Mouse (Mus musculus) lung, embryonic 14.5 days (tissue): ENCODE data around the gene Xrcc6. TPM values are rescaled to one million over a fixed set of nuclear protein-coding genes. Genes with fewer than 3 reads are reported as not detected.

Experiments used
- ATAC-seq: fragments of 200-750 bp; cut with Nextera tagmentation; 2 replicates; pipeline ENCODE4 v1.8.0; 2017; ENCODE audit warnings: mild to moderate bottlenecking, moderate TSS enrichment, moderate library complexity; ENCODE audit not compliant: insufficient read depth
- DNase-seq: peaks from one replicate; pipeline ENCODE4 v3.0.0-alpha.2; 2015
- H3K27ac ChIP-seq: fragments of 300-500 bp; sonication (generic); 2 replicates; pipeline ENCODE4 v1.5.1; 2014; ENCODE audit warnings: low read depth, mild to moderate bottlenecking, moderate library complexity
- H3K27me3 ChIP-seq: fragments of 300-500 bp; sonication (generic); 2 replicates; pipeline ENCODE4 v1.6.1; 2014; ENCODE audit warnings: low read length, control low read depth; ENCODE audit not compliant: insufficient read depth
- H3K36me3 ChIP-seq: fragments of 300-500 bp; sonication (generic); 2 replicates; pipeline ENCODE4 v1.6.1; 2014; ENCODE audit warnings: control low read depth; ENCODE audit not compliant: insufficient read depth
- H3K4me1 ChIP-seq: fragments of 300-500 bp; sonication (generic); 2 replicates; pipeline ENCODE4 v1.6.1; 2014; ENCODE audit warnings: antibody characterized with exemption, control low read depth; ENCODE audit not compliant: insufficient read depth
- H3K4me2 ChIP-seq: fragments of 300-500 bp; sonication (generic); 2 replicates; pipeline ENCODE4 v1.6.1; 2014; ENCODE audit warnings: mild to moderate bottlenecking
- H3K4me3 ChIP-seq: fragments of 300-500 bp; sonication (generic); 2 replicates; pipeline ENCODE4 v1.5.1; 2014; ENCODE audit warnings: low read depth, low read length
- H3K9ac ChIP-seq: fragments of 300-500 bp; sonication (generic); 2 replicates; pipeline ENCODE4 v1.6.1; 2014
- H3K9me3 ChIP-seq: fragments of 300-500 bp; sonication (generic); 2 replicates; pipeline ENCODE4 v1.6.1; 2016; ENCODE audit warnings: low read depth, low read length, control low read depth
- CTCF ChIP-seq: IDR thresholded peaks from 2 replicates; pipeline ENCODE4 v1.5.1; 2016; ENCODE audit warnings: antibody characterized with exemption, low read depth
- WGBS: fragments of 180-500 bp; shearing (Covaris S2); extraction: QIAGEN DNeasy Blood & Tissue Kit; methylation state at CpG from one replicate; pipeline ENCODE4 v1.1.7; 2014; 5-methylcytosine and 5-hydroxymethylcytosine counted together
- polyA plus RNA-seq: library from polyadenylated mRNA; unstranded; fragments of >200 nt; fragmentation: Nextera tagmentation; extraction: Ambion mirVana; gene quantifications from 2 replicates; pipeline ENCODE4 v1.2.1, GENCODE M21; 2014

Xrcc6 gene
- polyA plus RNA-seq, 1 experiment from 2014 or later: 93.1 TPM

GRCm38 (mm10) chr15:82011947-82012346, 24.3 kb downstream of the Xrcc6 start:
- Histone ChIP-seq H3K27ac (no peak overlapping the region), H3K4me3 (no peak overlapping the region), H3K9ac (no peak overlapping the region), H3K4me2 (no peak overlapping the region), H3K27me3 (no peaks in the 10 kb centered on the region), H3K9me3 (no peaks in the 10 kb centered on the region), H3K36me3 (no peaks in the 10 kb centered on the region; the same call in 1 of the 2 replicates), H3K4me1 (peaks cover 9% of the 10 kb centered on the region; the same call in 1 of the 2 replicates)
- no peak for DNase-seq
- no peak for ATAC-seq
- TF ChIP-seq CTCF: no peak
- whole genome bisulfite sequencing: 82% methylated on average over 6 of the region's 6 CpGs

GRCm38 (mm10) chr15:82014745-82015391, 27.2 kb downstream of the Xrcc6 start:
- peak overlapping the region; percentile 81 for H3K9ac ChIP-seq
- peak overlapping the region; percentile 91 for H3K4me2 ChIP-seq
- H3K27me3 ChIP-seq: no peaks in the 10 kb centered on the region
- H3K4me3 ChIP-seq: peak overlapping the region; percentile 84
- H3K9me3 ChIP-seq: no peaks in the 10 kb centered on the region
- no peak for TF ChIP-seq CTCF
- ATAC-seq (no peak), DNase-seq (no peak)
- H3K27ac ChIP-seq: no peak overlapping the region
- peaks cover 13% of the 10 kb centered on the region; the same call in 1 of the 2 replicates for H3K4me1 ChIP-seq
- 15% methylated on average over 9 of the region's 9 CpGs for WGBS
- H3K36me3 ChIP-seq: peaks cover 12% of the 10 kb centered on the region

GRCm38 (mm10) chr15:82015392-82016100, 27.9 kb downstream of the Xrcc6 start:
- H3K4me3 ChIP-seq: peak overlapping the region; percentile 84
- DNase-seq: peak; percentile 50
- peak overlapping the region; percentile 91 for H3K4me2 ChIP-seq
- H3K36me3 ChIP-seq: peaks cover 15% of the 10 kb centered on the region
- peak; percentile 72 for ATAC-seq
- peak overlapping the region; percentile 81 for H3K9ac ChIP-seq
- H3K4me1 ChIP-seq: peaks cover 13% of the 10 kb centered on the region; the same call in 1 of the 2 replicates
- under 1% methylated on average over 38 of the region's 39 CpGs for WGBS
- H3K27ac ChIP-seq: peak overlapping the region; percentile 67
- no peaks in the 10 kb centered on the region for H3K9me3 ChIP-seq
- TF ChIP-seq CTCF: peak; percentile 33; the same call in 1 of the 2 replicates
- no peaks in the 10 kb centered on the region for H3K27me3 ChIP-seq

- Histone ChIP-seq H3K4me2 (peak overlapping the region; percentile 91), H3K27ac (peak overlapping the region; percentile 76), H3K36me3 (peaks cover 17% of the 10 kb centered on the region), H3K4me1 (peaks cover 13% of the 10 kb centered on the region; the same call in 1 of the 2 replicates), H3K9ac (peak overlapping the region; percentile 81), H3K4me3 (peak overlapping the region; percentile 84), H3K9me3 (no peaks in the 10 kb centered on the region), H3K27me3 (no peaks in the 10 kb centered on the region)
- DNase-seq: peak; percentile 99
- WGBS: under 1% methylated on average over 52 of the region's 53 CpGs
- peak; percentile 50 for TF ChIP-seq CTCF
- ATAC-seq: peak; percentile 96
Observed at GRCm38 (mm10) chr15:82016101-82016808, 28.6 kb downstream of the Xrcc6 start.

GRCm38 (mm10) chr15:82016830-82017229, 29.2 kb downstream of the Xrcc6 start:
- Histone ChIP-seq H3K9me3 (no peaks in the 10 kb centered on the region), H3K4me2 (peak overlapping the region; percentile 91), H3K9ac (peak overlapping the region; percentile 62), H3K27me3 (no peaks in the 10 kb centered on the region), H3K4me1 (peaks cover 13% of the 10 kb centered on the region; the same call in 1 of the 2 replicates), H3K36me3 (peaks cover 21% of the 10 kb centered on the region), H3K27ac (peak overlapping the region; percentile 76), H3K4me3 (peak overlapping the region; percentile 84)
- ATAC-seq (no peak), DNase-seq (no peak)
- TF ChIP-seq CTCF: no peak
- WGBS: 15% methylated on average over 6 of the region's 6 CpGs

GRCm38 (mm10) chr15:82017461-82017860, 29.8 kb downstream of the Xrcc6 start:
- peaks cover 13% of the 10 kb centered on the region; the same call in 1 of the 2 replicates for H3K4me1 ChIP-seq
- ATAC-seq (no peak), DNase-seq (no peak)
- no peak overlapping the region for H3K9ac ChIP-seq
- H3K9me3 ChIP-seq: no peaks in the 10 kb centered on the region
- 64% methylated on average over 4 of the region's 4 CpGs for WGBS
- TF ChIP-seq CTCF: no peak
- no peaks in the 10 kb centered on the region for H3K27me3 ChIP-seq
- H3K4me3 ChIP-seq: no peak overlapping the region; the same call in 1 of the 2 replicates
- no peak overlapping the region for H3K27ac ChIP-seq
- H3K36me3 ChIP-seq: peaks cover 27% of the 10 kb centered on the region
- peak overlapping the region; percentile 38; the same call in 1 of the 2 replicates for H3K4me2 ChIP-seq
